Mouse (Mus musculus) left cerebral cortex, adult 9 months (tissue): ENCODE data around the gene Aldh1a1.
"Not testable (repeated sequence)": the region's sequence is repeated elsewhere in the genome, so short reads cannot be mapped to it uniquely, and the experiment has no call there.

ENCODE experiments used
- DNase-seq, 2 experiments: peaks; one replicate each; pipeline ENCODE4 v3.0.0; 2022; ENCODE audit warnings: low spot score in 2 of 2

Gene Aldh1a1

GRCm38 (mm10) chr19:20492491-20492890, at the start of gene Aldh1a1:
TSS of gene Aldh1a1 (plus strand) at chr19:20492715.
- no peak for DNase-seq

GRCm38 (mm10) chr19:20447807-20448206, 44.7 kb upstream of the Aldh1a1 start:
- no peak for DNase-seq

- peak in 1 of 2 experiments; percentile 35 for DNase-seq
Observed at GRCm38 (mm10) chr19:20449546-20449945, 43.0 kb upstream of the Aldh1a1 start.

- no peak for DNase-seq
Observed at GRCm38 (mm10) chr19:20451045-20451444, 41.5 kb upstream of the Aldh1a1 start.

- DNase-seq: no peak
Observed at GRCm38 (mm10) chr19:20484497-20484896, 8.0 kb upstream of the Aldh1a1 start.

- no peak for DNase-seq
Observed at GRCm38 (mm10) chr19:20491950-20492349, 565 bp upstream of the Aldh1a1 start.

GRCm38 (mm10) chr19:20496476-20496875, 4.0 kb downstream of the Aldh1a1 start:
- DNase-seq: no peak

GRCm38 (mm10) chr19:20505359-20505758, 12.8 kb downstream of the Aldh1a1 start:
- no peak for DNase-seq

GRCm38 (mm10) chr19:20506936-20507615, 14.6 kb downstream of the Aldh1a1 start:
- DNase-seq: no peak

- no peak for DNase-seq
Observed at GRCm38 (mm10) chr19:20508609-20509008, 16.1 kb downstream of the Aldh1a1 start.

- DNase-seq: no peak
Observed at GRCm38 (mm10) chr19:20511971-20512370, 19.5 kb downstream of the Aldh1a1 start.

GRCm38 (mm10) chr19:20513181-20513580, 20.7 kb downstream of the Aldh1a1 start:
- DNase-seq: no peak

GRCm38 (mm10) chr19:20513688-20514361, 21.3 kb downstream of the Aldh1a1 start:
- no peak for DNase-seq

- no peak for DNase-seq
Observed at GRCm38 (mm10) chr19:20516481-20516880, 24.0 kb downstream of the Aldh1a1 start.

- DNase-seq: not testable (repeated sequence)
Observed at GRCm38 (mm10) chr19:20529156-20529555, 36.6 kb downstream of the Aldh1a1 start.

- DNase-seq: no peak
Observed at GRCm38 (mm10) chr19:20529921-20530696, 37.6 kb downstream of the Aldh1a1 start.

GRCm38 (mm10) chr19:20536538-20536937, 44.0 kb downstream of the Aldh1a1 start:
- peak; percentile 55 to 72 for DNase-seq

- no peak for DNase-seq
Observed at GRCm38 (mm10) chr19:20541044-20541443, 48.5 kb downstream of the Aldh1a1 start.

GRCm38 (mm10) chr19:20541924-20542323, 49.4 kb downstream of the Aldh1a1 start:
- no peak for DNase-seq

- no peak for DNase-seq
Observed at GRCm38 (mm10) chr19:20543816-20544215, 51.3 kb downstream of the Aldh1a1 start.

GRCm38 (mm10) chr19:20544941-20545340, 52.4 kb downstream of the Aldh1a1 start:
- no peak for DNase-seq

- no peak for DNase-seq
Observed at GRCm38 (mm10) chr19:20547025-20547424, 54.5 kb downstream of the Aldh1a1 start.

- DNase-seq: no peak
Observed at GRCm38 (mm10) chr19:20549409-20549808, 56.9 kb downstream of the Aldh1a1 start.
